Mouse (Mus musculus): ENCODE results near the gene Polr3h.
"Not testable (repeated sequence)": the region's sequence is repeated elsewhere in the genome, so short reads cannot be mapped to it uniquely, and the experiment has no call there.

The Polr3h gene

GRCm38 (mm10) chr15:81925760-81926445 lies at the start of gene Polr3h:
Gene Polr3h (minus strand): TSS chr15:81926240.
- peak; percentile 96 to 98 for DNase-seq

- not testable (repeated sequence) for DNase-seq
Observed at GRCm38 (mm10) chr15:81975156-81975555, 49.1 kb upstream of the Polr3h start.

GRCm38 (mm10) chr15:81970498-81970897 lies 44.5 kb upstream of the Polr3h start:
- not testable (repeated sequence) for DNase-seq

- DNase-seq, result not testable (repeated sequence)
Observed at GRCm38 (mm10) chr15:81969635-81970034, 43.6 kb upstream of the Polr3h start.

- DNase-seq, result no peak
Observed at GRCm38 (mm10) chr15:81969173-81969572, 43.1 kb upstream of the Polr3h start.

- DNase-seq, result no peak
Observed at GRCm38 (mm10) chr15:81968447-81968846, 42.4 kb upstream of the Polr3h start.

- no peak for DNase-seq
Observed at GRCm38 (mm10) chr15:81967821-81968220, 41.8 kb upstream of the Polr3h start.

- no peak for DNase-seq
Observed at GRCm38 (mm10) chr15:81966062-81966829, 40.2 kb upstream of the Polr3h start.

GRCm38 (mm10) chr15:81964980-81965545 lies 39.0 kb upstream of the Polr3h start:
- no peak for DNase-seq

GRCm38 (mm10) chr15:81964262-81964661 lies 38.2 kb upstream of the Polr3h start:
- DNase-seq, result no peak

GRCm38 (mm10) chr15:81961078-81961451 lies 35.0 kb upstream of the Polr3h start:
- DNase-seq, result no peak

- peak; percentile 100 for DNase-seq
Observed at GRCm38 (mm10) chr15:81960171-81961077, 34.4 kb upstream of the Polr3h start, which contains the start of gene Pmm1. Gene Pmm1 (minus strand): TSS chr15:81960930.

- no peak for DNase-seq
Observed at GRCm38 (mm10) chr15:81958906-81959305, 32.9 kb upstream of the Polr3h start.

GRCm38 (mm10) chr15:81957598-81957997 lies 31.6 kb upstream of the Polr3h start:
- no peak for DNase-seq

- DNase-seq, result peak; percentile 76 to 78
Observed at GRCm38 (mm10) chr15:81956457-81956856, 30.4 kb upstream of the Polr3h start.

- DNase-seq, result no peak
Observed at GRCm38 (mm10) chr15:81955414-81955813, 29.4 kb upstream of the Polr3h start.

GRCm38 (mm10) chr15:81954716-81955115 lies 28.7 kb upstream of the Polr3h start:
- DNase-seq, result no peak

GRCm38 (mm10) chr15:81954151-81954583 lies 28.1 kb upstream of the Polr3h start:
- no peak for DNase-seq

- DNase-seq, result no peak
Observed at GRCm38 (mm10) chr15:81952310-81952709, 26.3 kb upstream of the Polr3h start.

- DNase-seq, result no peak
Observed at GRCm38 (mm10) chr15:81951159-81951558, 25.1 kb upstream of the Polr3h start.

- no peak for DNase-seq
Observed at GRCm38 (mm10) chr15:81950716-81951115, 24.7 kb upstream of the Polr3h start.

GRCm38 (mm10) chr15:81949476-81950131 lies 23.6 kb upstream of the Polr3h start:
- no peak for DNase-seq

Data from B cell, adult 2 months (primary cell).